Mouse (Mus musculus) testis, postnatal 10 days (tissue): ENCODE data around the gene Col27a1.

Experiments used
- DNase-seq: peaks from one replicate; pipeline ENCODE4 v3.0.0; 2021; ENCODE audit warnings: low spot score

The Col27a1 gene

GRCm38 (mm10) chr4:63374331-63374730, 160.5 kb downstream of the Col27a1 start:
- no peak for DNase-seq

- no peak for DNase-seq
Measured at GRCm38 (mm10) chr4:63375367-63375766, 161.6 kb downstream of the Col27a1 start.

DNA sequence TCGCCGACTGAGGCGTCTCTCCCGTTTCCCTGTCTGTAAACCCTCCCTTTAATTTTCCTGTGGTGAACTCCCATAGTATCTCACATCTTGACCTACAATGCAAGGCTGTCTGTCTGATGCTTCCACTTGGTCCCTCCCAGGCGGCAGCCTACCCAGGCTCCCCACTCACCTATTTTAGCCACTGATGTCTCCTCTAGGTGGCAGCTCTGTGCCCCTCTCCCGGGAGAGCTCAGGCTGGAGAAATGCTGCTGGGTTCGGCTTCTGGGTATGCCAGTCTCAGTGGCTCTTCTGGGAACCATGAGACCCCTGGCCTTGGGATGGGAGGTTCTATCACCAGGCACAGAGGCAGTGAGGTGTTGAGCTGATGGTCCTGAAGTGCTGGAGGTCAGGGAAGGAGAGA, 163.7 kb downstream of the Col27a1 start:
- no peak for DNase-seq

DNA sequence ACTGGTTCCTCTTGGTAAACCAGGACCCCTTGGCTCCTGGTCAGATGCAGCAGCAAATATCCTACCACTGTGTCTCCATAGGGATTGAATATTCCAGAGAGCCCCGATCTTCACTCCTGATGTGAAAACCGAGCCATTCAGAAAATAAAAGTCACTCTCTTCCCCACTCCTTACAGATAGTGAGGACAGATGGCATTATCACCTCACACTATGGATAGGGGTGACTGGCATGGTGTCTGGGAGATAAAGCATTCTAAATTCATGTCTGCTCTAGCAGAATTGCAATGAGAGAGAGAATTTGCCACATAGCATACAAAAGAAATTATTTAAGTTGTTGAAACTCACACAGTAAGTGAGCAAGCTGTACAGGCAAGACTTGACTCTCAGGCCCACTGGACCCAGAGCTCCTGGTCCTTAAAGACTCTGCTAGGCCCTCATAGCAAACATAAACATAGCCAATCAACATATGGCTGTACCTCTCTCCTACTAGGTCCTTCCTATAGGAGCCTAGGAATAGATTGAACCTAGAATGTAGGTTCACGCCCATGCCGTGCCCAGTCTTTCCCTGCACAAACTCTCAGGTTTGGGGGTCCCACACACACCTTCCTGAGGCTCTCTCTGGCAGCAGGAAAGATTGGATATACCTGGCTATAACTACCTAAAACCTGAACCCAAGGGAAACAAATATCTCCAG, 169.0 kb downstream of the Col27a1 start:
- DNase-seq: no peak

DNA sequence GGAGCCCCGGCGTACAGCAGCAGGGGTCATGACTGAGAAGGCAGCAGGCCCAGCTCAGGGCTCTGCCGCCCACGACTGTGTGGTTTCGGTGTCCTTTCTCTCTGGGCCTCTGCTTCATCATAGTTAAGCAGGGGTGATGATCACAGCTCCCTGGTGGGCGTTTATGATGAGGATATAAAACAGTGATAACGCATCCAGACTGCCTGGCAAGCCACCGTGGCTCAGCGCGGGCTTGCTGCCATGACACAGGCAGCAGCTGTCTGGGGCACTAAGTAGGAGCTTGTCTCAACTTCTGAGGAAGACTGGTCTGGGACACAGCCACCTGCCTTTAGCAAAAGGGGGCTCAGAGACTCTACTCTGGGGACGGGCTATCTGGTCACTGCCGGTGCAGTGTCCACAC, 169.7 kb downstream of the Col27a1 start:
- DNase-seq: no peak

DNA sequence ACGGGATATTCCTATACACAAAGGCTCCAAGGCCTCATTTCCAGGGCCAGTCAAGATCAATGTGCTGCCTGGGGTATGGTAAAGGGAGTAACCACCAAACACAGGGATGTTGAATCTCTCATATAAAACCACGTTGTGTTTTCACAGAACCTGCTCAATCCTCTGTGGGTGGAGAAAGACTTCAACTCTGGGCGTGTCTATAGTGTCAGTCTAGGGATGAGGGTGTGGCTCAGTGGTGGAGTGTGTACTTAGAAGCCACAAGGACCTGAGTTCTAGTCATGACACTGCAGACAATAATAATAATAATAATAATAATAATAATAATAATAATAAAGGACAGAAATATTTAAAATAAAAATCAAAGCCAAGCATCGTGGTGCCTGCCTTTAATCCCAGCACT, 170.5 kb downstream of the Col27a1 start:
- no peak for DNase-seq
